Mouse (Mus musculus): ENCODE measurements around the gene Clic3.

Clic3 gene

GRCm38 (mm10) chr2:25488671-25489068 lies 32.0 kb downstream of the Clic3 start:
- TF ChIP-seq GATA4 (IDR thresholded peaks at IDR 0.05; ENCODE audit: insufficient replicate concordance, low read length), result no peak

GRCm38 (mm10) chr2:25492988-25493387 lies 36.4 kb downstream of the Clic3 start:
- no peak for TF ChIP-seq GATA4 (IDR thresholded peaks at IDR 0.05; ENCODE audit: insufficient replicate concordance, low read length)

- TF ChIP-seq GATA4 (IDR thresholded peaks at IDR 0.05; ENCODE audit: insufficient replicate concordance, low read length), result no peak
Observed at GRCm38 (mm10) chr2:25493476-25493961, 36.9 kb downstream of the Clic3 start, which contains the start of gene Lcn12. Gene Lcn12 (minus strand): TSS chr2:25493911.

- TF ChIP-seq GATA4 (IDR thresholded peaks at IDR 0.05; ENCODE audit: insufficient replicate concordance, low read length), result no peak
Observed at GRCm38 (mm10) chr2:25496462-25496861, 39.8 kb downstream of the Clic3 start.

GRCm38 (mm10) chr2:25497846-25498575 lies 41.4 kb downstream of the Clic3 start:
- no peak for TF ChIP-seq GATA4 (IDR thresholded peaks at IDR 0.05; ENCODE audit: insufficient replicate concordance, low read length)

- TF ChIP-seq GATA4 (IDR thresholded peaks at IDR 0.05; ENCODE audit: insufficient replicate concordance, low read length), result no peak
Observed at GRCm38 (mm10) chr2:25498622-25499478, 42.2 kb downstream of the Clic3 start.

- TF ChIP-seq GATA4 (IDR thresholded peaks at IDR 0.05; ENCODE audit: insufficient replicate concordance, low read length), result no peak
Observed at GRCm38 (mm10) chr2:25500071-25500575, 43.5 kb downstream of the Clic3 start.

GRCm38 (mm10) chr2:25500576-25501405 lies 44.2 kb downstream of the Clic3 start, which contains the start of gene Fbxw5:
Gene Fbxw5 (plus strand): TSS chr2:25500750.
- no peak for TF ChIP-seq GATA4 (IDR thresholded peaks at IDR 0.05; ENCODE audit: insufficient replicate concordance, low read length)

GRCm38 (mm10) chr2:25501593-25502486 lies 45.2 kb downstream of the Clic3 start, which contains the start of gene C8g:
Gene C8g (minus strand): TSS chr2:25501719.
- no peak for TF ChIP-seq GATA4 (IDR thresholded peaks at IDR 0.05; ENCODE audit: insufficient replicate concordance, low read length)

- TF ChIP-seq GATA4 (IDR thresholded peaks at IDR 0.05; ENCODE audit: insufficient replicate concordance, low read length), result no peak
Observed at GRCm38 (mm10) chr2:25502726-25503125, 46.1 kb downstream of the Clic3 start.

- TF ChIP-seq GATA4 (IDR thresholded peaks at IDR 0.05; ENCODE audit: insufficient replicate concordance, low read length), result no peak
Observed at GRCm38 (mm10) chr2:25504538-25504937, 47.9 kb downstream of the Clic3 start.

- no peak for TF ChIP-seq GATA4 (IDR thresholded peaks at IDR 0.05; ENCODE audit: insufficient replicate concordance, low read length)
Observed at GRCm38 (mm10) chr2:25505000-25505399, 48.4 kb downstream of the Clic3 start.

GRCm38 (mm10) chr2:25505860-25506259 lies 49.2 kb downstream of the Clic3 start:
- TF ChIP-seq GATA4 (IDR thresholded peaks at IDR 0.05; ENCODE audit: insufficient replicate concordance, low read length), result no peak

GRCm38 (mm10) chr2:25506964-25507363 lies 50.3 kb downstream of the Clic3 start:
- TF ChIP-seq GATA4 (IDR thresholded peaks at IDR 0.05; ENCODE audit: insufficient replicate concordance, low read length), result no peak
